Mouse (Mus musculus): ENCODE measurements at regions not wholly inside any gene's neighbourhood (a gene's known extent, or its start where the extent isn't known, plus 50 kb on each side); places are given as distances from the start of the nearest gene placed in this dataset.
"Not testable (repeated sequence)": the region's sequence is repeated elsewhere in the genome, so short reads cannot be mapped to it uniquely, and the experiment has no call there.

GRCm38 (mm10) chr3:21649885-21650469 is 426.5 kb upstream of the Tbl1xr1 start:
- no peaks in the 10 kb centered on the region for H3K27me3 ChIP-seq (ENCODE audit: insufficient read depth, low read length)
- H3K4me3 ChIP-seq (replicated peaks; ENCODE audit: low read length), result no peak overlapping the region
- peaks cover 3% of the 10 kb centered on the region for H3K4me1 ChIP-seq (replicated peaks; ENCODE audit: low read depth, low read length)
- no peaks in the 10 kb centered on the region for H3K9me3 ChIP-seq (ENCODE audit: low read length)
- H3K36me3 ChIP-seq (ENCODE audit: insufficient read depth, low read length), result no peaks in the 10 kb centered on the region
- TF ChIP-seq CTCF (conservative IDR thresholded peaks at IDR 0.05; ENCODE audit: low read length) (no peak), POU5F1 (IDR thresholded peaks at IDR 0.05; ENCODE audit: borderline replicate concordance, low read length) (no peak), NANOG (IDR thresholded peaks at IDR 0.05; ENCODE audit: borderline replicate concordance, low read length) (no peak)

- Histone ChIP-seq H3K4me3 (replicated peaks; ENCODE audit: low read length) (no peak overlapping the region), H3K9me3 (ENCODE audit: low read length) (peaks cover 26% of the 10 kb centered on the region), H3K4me1 (replicated peaks; ENCODE audit: low read depth, low read length) (peaks cover 12% of the 10 kb centered on the region), H3K36me3 (ENCODE audit: insufficient read depth, low read length) (no peaks in the 10 kb centered on the region), H3K27me3 (ENCODE audit: insufficient read depth, low read length) (no peaks in the 10 kb centered on the region)
- no peak for TF ChIP-seq CTCF (conservative IDR thresholded peaks at IDR 0.05; ENCODE audit: low read length)
- no peak for TF ChIP-seq POU5F1 (IDR thresholded peaks at IDR 0.05; ENCODE audit: borderline replicate concordance, low read length)
- TF ChIP-seq NANOG (IDR thresholded peaks at IDR 0.05; ENCODE audit: borderline replicate concordance, low read length), result no peak
These were observed 421.2 kb upstream of the Tbl1xr1 start for GRCm38 (mm10) chr3:21655301-21655700.

- H3K36me3 ChIP-seq (ENCODE audit: insufficient read depth, low read length), result no peaks in the 10 kb centered on the region
- H3K4me3 ChIP-seq (replicated peaks; ENCODE audit: low read length), result no peak overlapping the region
- no peaks in the 10 kb centered on the region for H3K27me3 ChIP-seq (ENCODE audit: insufficient read depth, low read length)
- no peak for TF ChIP-seq CTCF (conservative IDR thresholded peaks at IDR 0.05; ENCODE audit: low read length)
- TF ChIP-seq POU5F1 (IDR thresholded peaks at IDR 0.05; ENCODE audit: borderline replicate concordance, low read length), result no peak
- no peak for TF ChIP-seq NANOG (IDR thresholded peaks at IDR 0.05; ENCODE audit: borderline replicate concordance, low read length)
- H3K4me1 ChIP-seq (replicated peaks; ENCODE audit: low read depth, low read length), result no peaks in the 10 kb centered on the region
- peaks cover 80% of the 10 kb centered on the region for H3K9me3 ChIP-seq (ENCODE audit: low read length)
These were observed 408.9 kb upstream of the Tbl1xr1 start for GRCm38 (mm10) chr3:21667349-21668143.

DNA sequence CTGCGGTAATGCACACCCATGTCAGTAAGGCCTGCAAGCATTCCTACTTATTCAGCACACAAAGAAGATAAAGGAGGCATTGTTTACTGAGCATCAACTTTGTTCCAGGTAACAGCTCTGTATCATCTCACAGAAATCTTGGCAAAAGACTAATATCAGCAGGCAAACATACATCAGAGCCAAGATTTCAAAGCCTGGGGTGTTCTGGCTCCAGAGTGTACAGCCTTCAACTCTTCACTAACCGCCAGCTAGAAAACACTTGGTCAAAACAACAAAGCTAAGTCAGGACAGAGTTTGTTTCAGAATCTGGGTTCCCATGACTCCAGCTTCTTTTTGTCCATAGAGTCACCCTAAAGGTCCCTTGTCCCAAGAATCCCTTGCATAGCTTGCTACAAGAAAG is 404.6 kb upstream of the Tbl1xr1 start:
- H3K4me1 ChIP-seq (replicated peaks; ENCODE audit: low read depth, low read length), result no peaks in the 10 kb centered on the region
- no peak overlapping the region for H3K4me3 ChIP-seq (replicated peaks; ENCODE audit: low read length)
- H3K36me3 ChIP-seq (ENCODE audit: insufficient read depth, low read length), result no peaks in the 10 kb centered on the region
- no peaks in the 10 kb centered on the region for H3K27me3 ChIP-seq (ENCODE audit: insufficient read depth, low read length)
- TF ChIP-seq NANOG (IDR thresholded peaks at IDR 0.05; ENCODE audit: borderline replicate concordance, low read length), result no peak
- TF ChIP-seq POU5F1 (IDR thresholded peaks at IDR 0.05; ENCODE audit: borderline replicate concordance, low read length), result no peak
- no peak for TF ChIP-seq CTCF (conservative IDR thresholded peaks at IDR 0.05; ENCODE audit: low read length)
- peaks cover 87% of the 10 kb centered on the region for H3K9me3 ChIP-seq (ENCODE audit: low read length)

GRCm38 (mm10) chr3:21672492-21672891 is 404.0 kb upstream of the Tbl1xr1 start:
- TF ChIP-seq POU5F1 (IDR thresholded peaks at IDR 0.05; ENCODE audit: borderline replicate concordance, low read length) (peak; percentile 34; the same call in 1 of the 2 replicates), NANOG (IDR thresholded peaks at IDR 0.05; ENCODE audit: borderline replicate concordance, low read length) (no peak), CTCF (conservative IDR thresholded peaks at IDR 0.05; ENCODE audit: low read length) (no peak)
- H3K4me1 ChIP-seq (replicated peaks; ENCODE audit: low read depth, low read length), result no peaks in the 10 kb centered on the region
- peaks cover 83% of the 10 kb centered on the region for H3K9me3 ChIP-seq (ENCODE audit: low read length)
- no peaks in the 10 kb centered on the region for H3K27me3 ChIP-seq (ENCODE audit: insufficient read depth, low read length)
- no peaks in the 10 kb centered on the region for H3K36me3 ChIP-seq (ENCODE audit: insufficient read depth, low read length)
- H3K4me3 ChIP-seq (replicated peaks; ENCODE audit: low read length), result no peak overlapping the region

DNA sequence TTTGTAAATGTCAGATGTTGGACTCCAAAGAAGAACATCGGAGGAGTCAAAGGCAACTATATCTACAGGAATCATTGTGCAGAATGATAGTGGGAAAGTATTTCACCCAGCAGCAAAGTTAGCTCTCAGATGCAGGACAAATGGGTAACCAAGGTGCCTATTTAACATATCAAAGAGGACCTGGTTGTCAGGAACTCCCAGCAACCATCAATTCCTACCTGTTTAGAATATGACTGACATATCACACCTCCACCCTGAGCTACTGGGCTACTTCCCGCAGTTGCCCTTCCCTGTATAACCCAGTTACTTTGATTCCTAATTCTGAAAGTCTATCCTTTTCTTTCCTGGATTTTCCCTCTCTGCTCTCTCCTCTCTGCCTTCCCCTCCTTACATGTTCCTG is 403.0 kb upstream of the Tbl1xr1 start:
- no peaks in the 10 kb centered on the region for H3K36me3 ChIP-seq (ENCODE audit: insufficient read depth, low read length)
- peaks cover 74% of the 10 kb centered on the region for H3K9me3 ChIP-seq (ENCODE audit: low read length)
- no peak overlapping the region for H3K4me3 ChIP-seq (replicated peaks; ENCODE audit: low read length)
- H3K4me1 ChIP-seq (replicated peaks; ENCODE audit: low read depth, low read length), result no peaks in the 10 kb centered on the region
- no peaks in the 10 kb centered on the region for H3K27me3 ChIP-seq (ENCODE audit: insufficient read depth, low read length)
- TF ChIP-seq NANOG (IDR thresholded peaks at IDR 0.05; ENCODE audit: borderline replicate concordance, low read length) (no peak), CTCF (conservative IDR thresholded peaks at IDR 0.05; ENCODE audit: low read length) (no peak), POU5F1 (IDR thresholded peaks at IDR 0.05; ENCODE audit: borderline replicate concordance, low read length) (no peak)

GRCm38 (mm10) chr3:21678265-21678664 is 398.2 kb upstream of the Tbl1xr1 start:
- TF ChIP-seq POU5F1 (IDR thresholded peaks at IDR 0.05; ENCODE audit: borderline replicate concordance, low read length), result no peak
- TF ChIP-seq CTCF (conservative IDR thresholded peaks at IDR 0.05; ENCODE audit: low read length), result no peak
- TF ChIP-seq NANOG (IDR thresholded peaks at IDR 0.05; ENCODE audit: borderline replicate concordance, low read length), result no peak
- H3K36me3 ChIP-seq (ENCODE audit: insufficient read depth, low read length), result no peaks in the 10 kb centered on the region

DNA sequence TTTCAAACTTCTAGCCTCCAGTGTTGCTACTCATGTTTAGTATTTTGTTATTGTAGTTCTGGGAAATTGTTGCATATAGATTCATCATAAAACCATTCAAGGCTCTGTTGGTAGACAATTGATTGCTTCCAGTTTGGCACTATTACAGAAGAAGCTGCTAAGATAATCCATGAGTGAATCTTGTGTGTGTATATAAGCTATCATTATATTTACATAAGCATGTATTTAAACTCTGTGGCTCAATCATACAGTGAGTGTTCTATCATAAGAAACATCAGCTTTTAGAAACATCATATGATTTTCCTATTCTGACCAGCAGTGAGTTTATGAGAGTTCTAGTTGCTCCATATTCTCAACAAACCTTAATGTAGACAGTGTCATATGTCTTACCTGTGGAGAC is 397.7 kb upstream of the Tbl1xr1 start:
- H3K36me3 ChIP-seq (ENCODE audit: insufficient read depth, low read length), result no peaks in the 10 kb centered on the region
- H3K27me3 ChIP-seq (ENCODE audit: insufficient read depth, low read length), result no peaks in the 10 kb centered on the region
- H3K4me3 ChIP-seq (replicated peaks; ENCODE audit: low read length), result no peak overlapping the region
- H3K4me1 ChIP-seq (replicated peaks; ENCODE audit: low read depth, low read length), result no peaks in the 10 kb centered on the region
- peaks cover 47% of the 10 kb centered on the region for H3K9me3 ChIP-seq (ENCODE audit: low read length)
- no peak for TF ChIP-seq CTCF (conservative IDR thresholded peaks at IDR 0.05; ENCODE audit: low read length)
- TF ChIP-seq NANOG (IDR thresholded peaks at IDR 0.05; ENCODE audit: borderline replicate concordance, low read length), result no peak

More at GRCm38 (mm10) chr3:21678265-21678664, 398.2 kb upstream of the Tbl1xr1 start:
- Histone ChIP-seq H3K4me1 (replicated peaks; ENCODE audit: low read depth, low read length) (no peaks in the 10 kb centered on the region), H3K9me3 (ENCODE audit: low read length) (peaks cover 49% of the 10 kb centered on the region), H3K4me3 (replicated peaks; ENCODE audit: low read length) (no peak overlapping the region), H3K27me3 (ENCODE audit: insufficient read depth, low read length) (no peaks in the 10 kb centered on the region)

DNA sequence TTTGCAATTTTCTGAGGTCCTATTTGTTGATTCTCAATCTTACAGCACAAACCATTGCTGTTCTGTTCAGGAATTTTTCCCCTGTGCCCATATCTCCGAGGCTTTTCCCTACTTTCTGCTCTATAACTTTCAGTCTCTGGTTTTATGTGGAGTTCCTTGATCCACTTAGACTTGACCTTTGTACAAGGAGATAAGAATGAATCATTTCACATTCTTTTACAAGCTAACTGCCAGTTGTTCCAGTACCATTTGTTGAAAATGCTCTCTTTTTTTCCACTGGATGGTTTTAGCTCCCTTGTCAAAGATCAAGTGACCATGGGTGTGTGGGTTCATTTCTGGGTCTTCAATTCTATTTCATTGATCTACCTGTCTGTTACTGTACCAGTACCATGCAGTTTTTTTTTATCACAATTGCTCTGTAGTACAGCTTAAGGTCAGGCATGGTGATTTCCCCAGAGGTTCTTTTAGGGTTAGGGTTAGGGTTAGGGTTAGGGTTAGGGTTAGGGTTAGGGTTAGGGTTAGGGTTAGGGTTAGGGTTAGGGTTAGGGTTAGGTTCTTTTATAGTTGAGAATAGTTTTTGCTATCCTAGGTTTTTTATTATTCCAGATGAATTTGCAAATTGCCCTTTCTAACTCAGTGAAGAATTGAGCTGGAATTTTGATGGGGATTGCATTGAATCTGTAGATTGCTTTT is 378.3 kb upstream of the Tbl1xr1 start:
- not testable (repeated sequence) for H3K27me3 ChIP-seq (ENCODE audit: insufficient read depth, low read length); H3K36me3 ChIP-seq (ENCODE audit: insufficient read depth, low read length); H3K4me1 ChIP-seq (replicated peaks; ENCODE audit: low read depth, low read length); H3K4me3 ChIP-seq (replicated peaks; ENCODE audit: low read length)
- peaks cover 74% of the 10 kb centered on the region for H3K9me3 ChIP-seq (ENCODE audit: low read length)

Measured in E14TG2a.4 (cell line).